Mouse (Mus musculus) gastrocnemius, adult 8-10 months (tissue): ENCODE data around the gene Lypd6b. TPM values are rescaled to one million over a fixed set of nuclear protein-coding genes. Genes with fewer than 3 reads are reported as not detected.

Experiments
- DNase-seq, 2 experiments: peaks; one replicate each; pipeline ENCODE4 v3.0.0; 2022; ENCODE audit warnings: low spot score in 2 of 2
- total RNA-seq, 4 experiments: library from RNA; stranded (reverse); gene quantifications; 2 replicates each; pipeline ENCODE4 v1.2.4; 2022

Gene Lypd6b
- total RNA-seq, 4 experiments from 2014 or later = not detected

DNA sequence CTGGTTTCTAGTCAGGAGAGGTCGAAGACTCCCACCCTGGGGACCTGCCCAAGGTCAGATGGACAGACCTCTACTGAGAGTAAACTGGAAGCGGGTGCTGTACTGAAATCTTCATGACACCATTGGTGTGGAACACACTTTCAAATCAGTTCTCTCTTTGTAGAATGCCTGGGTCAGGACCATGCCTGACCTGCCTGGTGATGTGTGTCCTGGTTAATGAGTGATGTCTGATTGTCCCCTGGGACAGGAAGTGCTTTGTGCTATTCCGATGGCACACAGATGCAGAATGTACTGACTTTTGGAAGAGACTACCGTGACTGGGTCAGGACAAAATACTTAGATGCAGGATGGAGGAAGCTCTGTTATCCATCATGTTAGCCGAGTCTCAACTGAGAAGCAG is 17.0 kb upstream of the Lypd6b start:
- no peak for DNase-seq

DNA sequence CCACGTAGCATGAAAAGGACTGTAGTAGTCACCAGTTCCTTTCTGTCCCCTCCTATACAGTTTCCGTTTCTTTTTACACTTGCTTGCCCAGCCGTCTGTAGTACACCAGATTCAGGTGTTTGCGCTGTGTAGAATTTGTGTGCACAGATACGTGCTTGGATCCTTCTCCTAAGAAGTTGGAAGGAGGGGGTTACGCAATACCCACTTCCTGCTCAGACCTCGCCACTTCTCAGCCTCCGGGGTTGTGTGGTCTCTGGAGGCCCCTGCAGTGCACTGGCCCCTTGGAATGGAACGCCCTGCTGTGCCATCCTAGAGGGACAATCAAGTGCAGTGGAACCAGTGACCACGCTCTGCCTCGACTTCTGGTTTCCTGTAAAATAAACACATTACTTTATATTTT is 16.3 kb upstream of the Lypd6b start:
- DNase-seq = no peak

DNA sequence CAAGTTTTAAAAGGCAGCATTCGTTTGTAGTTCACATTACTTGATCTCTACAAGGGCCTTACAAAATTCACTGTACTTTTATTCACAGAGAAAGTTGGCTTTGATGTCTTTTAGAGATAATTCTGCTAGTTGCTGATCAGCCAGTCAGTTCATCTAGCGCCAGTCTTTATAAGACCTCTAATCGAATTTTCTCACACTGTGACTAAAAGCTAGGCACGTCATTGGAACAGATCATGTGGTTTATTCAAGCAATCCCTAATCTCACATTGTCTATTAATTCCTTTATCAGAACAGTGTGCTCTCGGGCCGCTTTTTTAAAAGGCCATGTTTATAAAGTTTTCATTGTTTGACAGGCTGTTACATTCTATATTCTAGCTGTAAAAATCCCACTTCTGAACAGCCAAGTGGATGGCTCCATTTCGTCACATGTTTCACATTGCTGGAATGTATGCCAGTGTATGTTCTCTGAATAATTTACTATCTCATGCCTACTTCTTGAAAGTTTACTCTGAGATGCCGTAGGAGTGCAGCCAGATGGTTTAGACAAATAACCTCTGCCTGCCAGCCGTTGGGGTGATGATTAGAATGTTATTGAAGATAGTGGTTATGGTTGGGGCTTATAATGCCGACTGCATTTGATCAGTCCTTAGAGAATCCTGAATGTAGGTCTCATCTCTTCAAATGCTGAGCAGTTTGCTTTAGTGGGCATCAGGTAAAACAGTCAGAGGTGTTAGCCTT is 14.1 kb upstream of the Lypd6b start:
- DNase-seq = no peak

DNA sequence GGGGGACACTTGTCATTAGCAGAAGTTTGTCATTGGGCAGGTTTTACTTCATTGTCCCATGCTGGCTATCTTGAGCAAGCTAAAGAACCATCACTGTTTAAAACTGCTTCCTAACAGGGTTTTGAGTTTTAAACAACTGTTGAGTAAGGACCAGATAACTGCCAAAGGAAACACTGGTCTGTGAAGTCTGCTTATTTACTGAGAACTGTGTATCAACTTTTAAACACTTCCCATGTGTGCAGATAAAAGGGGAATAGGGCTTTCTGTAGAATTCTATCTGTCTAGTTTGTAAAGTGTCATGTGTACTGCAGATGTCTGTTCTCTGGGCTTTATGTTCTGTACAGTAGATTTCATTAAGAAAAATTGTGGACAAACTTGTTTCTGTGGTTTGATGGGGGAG is 13.3 kb upstream of the Lypd6b start:
- no peak for DNase-seq

DNA sequence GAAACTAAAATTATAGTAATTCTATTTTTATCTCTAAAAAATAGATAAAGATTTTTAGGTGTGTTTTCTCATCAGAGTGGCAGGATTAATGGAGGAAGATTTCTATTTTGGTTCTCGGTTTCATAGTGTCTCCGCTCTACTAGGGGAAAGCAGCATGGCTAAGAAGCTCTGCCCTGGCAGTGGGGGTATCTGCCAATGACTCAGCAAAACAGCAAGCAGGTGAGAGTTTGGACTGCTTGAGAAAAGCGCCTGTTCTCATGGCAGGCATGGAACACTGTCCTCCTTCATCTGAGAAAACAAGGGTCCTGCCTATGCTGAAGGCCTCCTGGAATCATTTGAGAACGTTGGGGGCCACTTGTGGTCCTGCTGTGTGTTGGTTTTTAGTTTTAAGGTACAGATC is 12.3 kb upstream of the Lypd6b start:
- no peak for DNase-seq

DNA sequence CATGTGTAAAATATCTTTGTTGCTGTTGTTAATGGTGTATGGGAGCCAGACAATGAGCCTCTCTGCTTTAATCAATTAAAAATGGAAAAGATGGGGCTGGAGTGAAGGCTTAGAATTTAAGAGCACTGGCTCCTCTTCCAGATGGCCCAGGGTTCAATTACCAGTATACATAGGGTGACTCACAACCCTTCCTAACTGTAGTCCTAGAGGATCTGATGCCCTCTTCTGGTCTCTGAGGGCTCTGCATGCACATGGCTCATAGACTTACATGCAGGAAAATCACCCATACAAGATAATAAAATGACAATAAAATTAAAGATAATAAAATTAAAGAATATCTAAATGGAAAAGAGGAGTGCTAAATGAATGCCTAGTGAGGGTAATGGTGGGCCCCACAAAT is 11.8 kb upstream of the Lypd6b start:
- DNase-seq = no peak

DNA sequence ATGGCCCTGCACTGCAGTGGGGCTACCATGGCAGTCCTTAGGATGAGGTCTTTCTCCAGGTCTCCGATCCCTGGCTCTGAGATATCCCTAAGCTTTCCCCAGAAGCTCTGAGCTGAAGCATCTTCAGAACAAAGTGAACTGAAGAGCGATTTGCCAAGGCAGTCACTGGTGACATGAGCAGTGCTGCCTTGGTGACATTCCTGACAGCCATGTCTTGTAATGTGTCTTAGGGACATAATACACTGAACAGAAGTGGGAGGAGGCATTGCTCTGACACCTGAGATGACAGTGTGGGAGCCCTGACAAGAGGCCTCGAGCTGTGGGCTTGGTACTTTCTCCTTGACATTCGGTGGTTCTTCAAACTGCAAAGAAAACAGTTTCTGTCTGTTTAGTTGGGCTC is 11.1 kb upstream of the Lypd6b start:
- DNase-seq = no peak

DNA sequence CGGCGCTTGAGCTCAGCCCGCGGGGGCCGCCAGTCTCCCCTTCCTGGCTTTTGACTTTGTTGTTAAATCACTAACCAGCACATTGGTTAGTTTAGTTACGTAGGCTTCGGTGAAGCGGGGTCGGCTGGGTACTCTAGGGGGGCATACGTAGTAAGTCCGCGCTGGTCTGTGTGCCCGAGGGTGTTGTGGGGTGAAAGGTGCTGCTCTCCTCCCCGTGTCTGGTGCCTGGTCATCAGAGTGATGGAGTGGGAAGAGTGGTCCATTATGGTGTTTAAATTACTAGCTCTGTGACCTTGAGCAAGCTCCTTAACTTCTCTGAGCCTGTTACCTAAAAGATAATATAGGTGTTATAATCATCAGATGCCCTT is 547 bp downstream of the Lypd6b start:
- no peak for DNase-seq

DNA sequence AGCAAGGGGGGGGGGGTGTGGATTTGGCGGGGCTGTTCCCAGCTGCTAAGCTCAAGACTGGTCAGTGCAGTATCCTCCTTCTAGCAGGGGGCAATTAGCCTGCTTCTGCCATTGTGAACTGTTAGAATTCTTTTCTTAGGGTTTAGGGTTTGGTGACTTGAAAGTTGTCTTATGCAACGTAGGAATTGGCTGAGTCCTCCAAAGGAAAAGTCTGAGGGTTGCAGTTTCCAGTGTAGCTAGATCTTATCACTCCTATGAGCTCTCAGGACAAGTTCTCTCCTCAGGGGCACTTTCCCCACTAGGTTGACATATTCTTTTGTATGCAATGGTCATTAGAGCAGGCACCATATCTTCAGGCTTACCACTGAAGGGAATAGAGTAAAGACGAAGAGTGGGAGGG is 1.2 kb downstream of the Lypd6b start:
- no peak for DNase-seq

DNA sequence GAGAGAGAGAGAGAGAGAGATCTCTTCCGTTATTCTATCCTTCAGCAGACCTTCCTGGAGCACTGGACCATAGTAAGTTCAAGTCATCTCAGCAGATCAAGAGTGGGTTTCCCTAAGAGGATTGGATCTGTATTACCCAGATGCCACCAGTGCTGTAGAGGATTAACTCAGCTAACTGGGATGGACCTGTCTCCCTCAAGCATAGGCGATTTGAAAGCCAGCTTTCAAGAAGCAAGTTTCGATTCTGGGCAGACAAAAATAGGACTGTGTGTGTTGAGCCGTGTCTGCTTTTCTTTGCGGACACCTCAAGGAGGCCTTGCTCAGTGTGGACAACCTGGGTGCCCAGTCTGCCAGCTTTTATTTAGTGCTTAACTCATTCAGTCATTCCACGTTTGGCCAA is 1.6 kb downstream of the Lypd6b start:
- no peak for DNase-seq

DNA sequence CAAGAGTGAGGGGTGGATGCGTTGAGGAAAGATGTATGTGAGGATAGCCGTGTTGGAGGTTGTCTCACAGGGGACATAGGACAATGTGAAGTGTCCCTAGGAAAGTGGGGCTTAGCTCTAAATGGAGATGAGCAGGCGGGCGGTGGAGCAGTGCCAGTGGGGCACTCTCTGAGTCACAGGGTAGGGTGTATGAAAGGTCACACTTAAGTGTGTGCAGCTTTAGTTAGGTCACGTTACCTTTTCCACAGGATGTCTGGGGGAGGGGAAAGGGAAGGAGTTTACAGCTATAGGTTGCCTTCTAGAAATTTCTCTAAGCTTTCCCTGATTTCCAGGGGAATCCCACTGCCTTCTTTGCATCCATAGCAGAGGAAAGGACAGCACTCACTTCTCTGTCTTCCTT is 2.0 kb downstream of the Lypd6b start:
- no peak for DNase-seq

DNA sequence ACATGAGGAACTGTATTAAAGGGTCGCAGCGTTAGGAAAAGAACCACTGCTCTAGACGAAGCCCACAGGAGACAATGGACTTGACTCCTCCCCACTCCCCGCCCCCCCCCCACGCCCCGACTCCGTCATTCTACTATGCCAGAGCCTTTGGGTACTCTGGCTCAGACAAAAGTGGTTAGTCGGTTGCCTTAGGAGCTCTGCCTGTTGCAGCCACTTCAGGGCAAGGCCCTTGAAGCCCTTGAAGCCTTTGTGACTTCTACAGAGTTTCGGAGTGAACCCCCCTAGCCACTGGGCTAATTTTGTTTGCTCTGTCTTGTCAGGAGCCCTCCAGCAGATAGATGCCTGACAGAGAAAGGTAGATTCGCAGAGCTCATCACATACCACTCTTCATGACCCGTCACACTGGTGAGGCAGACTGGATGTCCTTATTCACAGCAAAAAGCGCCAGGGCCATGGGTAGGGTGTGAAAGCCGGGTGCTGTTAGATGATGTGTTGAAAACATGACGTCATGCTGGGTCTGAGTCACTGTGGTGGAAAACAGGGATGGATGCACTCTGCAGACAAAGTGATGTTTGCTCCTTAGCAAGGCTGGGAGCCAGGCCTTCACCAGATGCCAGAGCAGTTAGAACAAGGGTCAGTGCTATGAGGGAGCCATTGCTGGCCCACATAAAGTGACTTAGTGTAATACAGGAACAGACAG is 10.1 kb downstream of the Lypd6b start:
- DNase-seq = no peak

DNA sequence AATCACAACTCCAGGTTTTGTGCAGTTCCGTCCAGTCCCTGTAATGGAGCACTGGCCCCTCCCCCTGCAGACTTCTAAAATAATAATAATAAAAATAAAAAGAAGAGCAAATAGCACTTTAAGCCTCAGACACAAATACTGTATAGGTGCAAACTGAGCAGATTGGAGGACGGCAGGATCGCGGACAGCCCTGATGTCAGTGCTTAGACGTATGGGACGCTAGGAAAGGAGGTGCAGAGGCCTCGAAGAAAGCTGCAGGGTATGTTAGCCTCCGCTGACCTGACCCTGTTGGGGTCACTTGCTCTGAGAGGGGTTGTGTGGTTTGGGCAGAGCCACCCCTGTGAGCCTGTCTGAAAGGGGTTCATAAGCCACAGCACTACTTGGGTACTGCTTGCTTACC is 17.0 kb downstream of the Lypd6b start:
- DNase-seq = no peak

DNA sequence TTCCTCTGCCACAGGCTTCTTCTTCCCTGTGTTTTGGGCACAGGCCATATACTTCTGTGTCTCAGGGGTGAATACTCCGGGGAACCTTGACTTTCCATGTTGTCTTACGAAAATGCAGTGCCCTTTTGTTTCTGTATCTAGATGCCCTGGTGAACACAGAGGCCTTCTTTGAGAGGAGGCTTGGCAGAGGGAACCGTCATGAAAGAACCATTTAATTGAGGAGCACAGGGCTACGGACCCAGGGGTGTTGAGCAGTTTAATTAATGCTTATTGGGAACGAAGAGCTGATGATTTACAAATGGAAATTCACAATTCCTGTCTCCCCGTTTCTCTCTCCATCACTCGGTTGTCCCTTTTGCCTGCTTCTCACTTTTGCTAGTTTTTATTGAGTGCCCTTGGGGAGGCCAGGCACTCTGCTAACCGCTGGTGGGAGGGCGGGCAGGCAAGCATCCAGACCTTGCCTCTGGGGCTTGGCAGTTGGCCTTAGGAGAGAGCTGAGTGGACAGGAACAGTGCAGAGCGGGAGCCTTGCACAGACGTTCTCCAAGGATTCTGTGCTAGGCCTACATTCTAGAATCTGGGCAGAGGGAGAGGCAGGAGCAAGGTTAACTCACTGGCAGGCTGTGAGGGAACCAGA is 18.4 kb downstream of the Lypd6b start:
- DNase-seq = no peak

DNA sequence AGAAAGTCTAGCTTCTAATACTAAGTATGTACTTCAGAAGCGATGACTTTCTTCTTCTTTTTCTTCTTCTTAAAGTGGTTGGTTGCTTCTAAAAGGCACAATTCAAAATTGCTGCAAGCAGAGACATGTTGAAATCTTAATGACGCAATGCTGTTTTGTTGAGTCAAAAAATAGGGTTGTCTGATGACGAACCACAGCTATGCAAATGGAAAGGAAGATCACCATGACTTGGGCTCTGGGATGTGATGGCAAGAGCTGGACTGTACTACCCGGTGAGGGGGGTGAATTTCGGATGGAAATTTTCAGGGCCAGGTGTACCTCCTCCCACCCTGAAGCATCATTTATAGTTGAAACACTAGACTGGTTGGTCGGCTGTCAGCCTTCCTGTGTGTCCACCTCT is 22.0 kb downstream of the Lypd6b start:
- DNase-seq = no peak

DNA sequence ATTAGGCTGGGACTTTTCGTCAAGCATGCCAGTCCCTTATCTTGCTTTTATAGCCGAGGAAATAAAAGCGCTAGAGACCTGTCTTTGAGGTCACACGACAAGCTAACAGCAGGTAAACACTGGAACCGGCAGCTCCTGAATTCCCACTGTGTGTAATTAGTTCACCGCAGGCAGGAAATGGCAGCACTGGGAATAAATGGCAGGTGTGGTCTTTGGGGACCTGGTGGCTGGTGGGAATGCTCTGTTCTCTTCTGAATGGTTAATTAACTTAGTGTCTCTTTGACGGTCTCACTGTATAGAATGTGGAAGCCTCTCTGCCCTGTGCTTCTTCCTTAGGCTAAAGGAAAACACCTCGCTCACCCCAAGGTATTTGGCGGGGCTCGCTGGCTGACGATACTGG is 23.9 kb downstream of the Lypd6b start:
- no peak for DNase-seq

DNA sequence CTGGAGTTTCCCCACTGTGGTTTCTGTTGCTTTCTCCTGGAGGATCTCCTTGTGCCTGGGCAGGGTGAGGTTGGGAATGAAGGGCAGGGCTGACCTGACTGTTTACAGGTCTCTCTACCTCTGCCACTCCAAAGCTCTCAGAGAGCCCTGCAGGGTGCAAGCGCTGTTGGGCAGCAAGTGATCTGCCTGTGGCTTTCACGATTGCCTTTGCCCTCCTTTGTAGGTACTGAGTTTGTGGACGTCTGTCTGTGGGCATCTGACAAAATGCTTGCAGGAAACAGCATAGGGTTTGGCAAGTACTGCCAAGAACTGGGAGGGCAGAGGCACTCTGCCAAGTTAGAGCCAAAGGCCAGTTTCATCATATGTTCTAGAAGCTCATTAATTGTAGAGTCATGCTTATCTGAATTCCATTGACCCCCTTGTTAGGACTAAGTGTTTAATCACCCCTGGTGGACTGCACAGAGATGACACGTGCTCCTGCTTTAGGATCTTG is 24.4 kb downstream of the Lypd6b start:
- DNase-seq = no peak

DNA sequence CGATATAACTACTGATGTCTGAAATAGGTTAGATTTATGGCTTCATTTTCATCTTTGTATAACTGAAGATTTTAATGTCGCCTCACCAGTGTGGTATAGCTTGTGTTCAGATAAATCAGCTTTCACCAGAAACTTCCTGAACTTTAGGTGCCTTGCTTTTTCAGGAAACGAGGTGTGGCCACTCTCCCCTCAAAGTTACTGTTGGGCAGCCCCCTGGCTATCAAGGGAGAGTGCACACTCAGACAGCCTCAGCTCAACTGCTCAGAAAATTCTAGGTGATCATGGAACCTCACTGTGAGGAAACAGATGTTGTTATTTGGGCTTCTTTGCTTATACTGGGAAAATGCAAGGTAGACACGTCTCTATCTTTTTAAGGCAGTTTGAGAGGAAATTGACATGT is 25.7 kb downstream of the Lypd6b start:
- DNase-seq = no peak

DNA sequence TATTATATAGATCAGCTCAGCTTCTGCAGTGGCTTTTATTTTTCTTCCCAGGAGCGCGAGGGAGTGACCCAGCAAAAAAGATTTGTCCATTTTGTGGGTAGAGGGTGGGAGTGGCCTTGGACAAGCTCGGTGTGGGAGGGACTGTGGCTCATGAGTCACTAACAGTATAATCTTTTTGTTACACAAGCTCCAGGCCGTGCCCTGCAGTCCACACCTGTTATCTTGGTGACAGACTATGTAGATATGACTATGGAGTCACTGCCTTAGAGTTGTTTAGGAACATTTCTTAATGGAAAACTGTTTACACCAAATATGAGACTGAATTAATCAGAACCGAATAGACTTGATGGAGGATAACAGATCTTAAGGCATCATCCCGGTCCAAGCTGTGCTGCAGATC is 26.5 kb downstream of the Lypd6b start:
- DNase-seq = no peak

DNA sequence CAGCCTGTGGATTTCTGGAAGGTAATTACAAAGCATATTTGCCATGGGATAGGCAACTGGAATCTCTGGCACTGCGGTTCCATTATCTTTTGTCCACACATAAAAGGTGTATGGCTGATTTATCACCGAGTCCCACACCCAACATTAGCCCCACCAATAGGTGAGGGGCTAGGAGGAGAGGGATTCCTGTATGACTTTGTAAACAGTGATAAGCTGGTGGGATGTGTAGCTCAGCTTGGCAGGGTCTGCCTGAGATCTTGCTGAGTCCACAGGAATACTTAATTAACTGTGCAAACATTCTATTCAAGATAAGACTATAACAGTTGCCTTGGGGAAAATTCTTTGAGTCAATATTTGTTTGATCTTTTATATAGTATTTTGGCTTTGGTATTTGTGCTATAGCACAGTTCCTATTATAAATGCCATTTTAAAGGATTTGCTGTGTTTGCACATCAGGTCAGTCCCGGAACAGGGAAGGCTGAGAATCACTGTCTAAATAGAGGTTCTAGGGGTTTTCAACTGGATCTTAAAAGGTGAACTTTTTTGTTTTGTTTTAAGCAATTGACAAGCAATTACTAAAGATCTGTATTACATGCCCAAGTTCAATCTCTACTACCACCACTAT is 28.3 kb downstream of the Lypd6b start:
- DNase-seq = no peak

DNA sequence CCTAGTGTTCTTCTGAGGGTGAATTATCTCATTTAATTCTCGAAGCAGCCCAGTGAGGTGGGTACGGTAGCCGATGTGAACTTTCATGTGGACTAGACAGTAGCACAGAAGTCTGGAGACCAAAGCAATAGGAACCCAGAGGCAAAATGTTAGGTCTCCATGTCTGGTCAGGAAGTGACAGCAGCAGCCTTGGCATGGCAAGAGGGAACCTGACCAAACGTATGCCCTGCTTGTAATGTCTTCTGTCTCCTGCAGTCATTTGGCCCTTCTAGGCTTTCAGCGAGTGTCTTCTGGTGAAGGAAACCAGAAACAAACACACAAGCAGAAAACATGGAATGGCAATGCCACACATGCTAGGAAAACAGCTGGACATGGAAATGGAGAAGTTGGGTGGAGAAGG is 29.1 kb downstream of the Lypd6b start:
- no peak for DNase-seq

DNA sequence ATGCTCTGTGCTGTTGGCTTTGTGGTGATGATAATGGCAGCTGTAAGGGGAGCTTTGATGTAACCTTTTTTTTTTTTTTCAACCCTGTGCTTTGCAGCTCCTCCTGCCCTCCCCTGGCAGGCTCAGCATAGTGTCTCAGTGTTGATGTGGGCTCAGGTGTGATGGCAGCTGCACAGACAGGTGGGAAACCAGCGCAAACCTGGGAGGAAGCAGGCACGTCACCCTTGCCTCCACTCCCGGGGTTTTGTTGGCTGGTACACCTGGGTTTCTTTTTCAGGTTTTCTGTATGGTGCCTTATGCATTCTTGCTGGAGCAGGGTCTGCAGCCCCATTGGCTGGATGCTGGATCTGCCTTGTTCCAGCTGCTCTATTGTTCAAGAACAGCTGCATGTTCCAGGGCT is 29.7 kb downstream of the Lypd6b start:
- no peak for DNase-seq
